Mouse (Mus musculus): ENCODE measurements around the gene Sept14. TPM values are rescaled to one million over a fixed set of nuclear protein-coding genes. Genes with fewer than 3 reads are reported as not detected.

The Sept14 gene
- not detected for total RNA-seq (2023)

DNA sequence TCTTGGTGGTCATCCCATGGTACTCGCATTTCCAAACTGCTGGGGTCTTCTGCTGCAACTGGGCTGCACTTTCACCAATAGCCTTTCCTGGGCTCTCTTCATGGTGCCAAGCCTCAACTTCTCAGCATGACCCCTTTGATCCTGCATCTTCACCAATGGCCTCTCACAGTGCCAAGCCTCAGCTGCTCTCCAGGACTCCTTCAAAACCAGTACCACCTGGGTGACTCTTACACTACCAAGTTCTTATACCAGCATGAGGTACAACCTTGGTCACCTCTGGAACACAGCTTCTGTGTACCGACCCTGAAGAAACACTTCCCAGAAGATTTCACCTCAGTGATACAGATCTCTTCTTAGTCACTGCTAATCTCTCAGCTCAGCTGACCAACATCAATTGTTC lies at the start of gene Sept14:
Gene Sept14 (minus strand): TSS at position 101 of the 400 bp plus-strand sequence.

GRCm38 (mm10) chr5:129724834-129725773 lies 16.8 kb upstream of the Sept14 start, which contains the start of gene Nipsnap2:
TSS of gene Nipsnap2 (plus strand) at chr5:129725063.

DNA sequence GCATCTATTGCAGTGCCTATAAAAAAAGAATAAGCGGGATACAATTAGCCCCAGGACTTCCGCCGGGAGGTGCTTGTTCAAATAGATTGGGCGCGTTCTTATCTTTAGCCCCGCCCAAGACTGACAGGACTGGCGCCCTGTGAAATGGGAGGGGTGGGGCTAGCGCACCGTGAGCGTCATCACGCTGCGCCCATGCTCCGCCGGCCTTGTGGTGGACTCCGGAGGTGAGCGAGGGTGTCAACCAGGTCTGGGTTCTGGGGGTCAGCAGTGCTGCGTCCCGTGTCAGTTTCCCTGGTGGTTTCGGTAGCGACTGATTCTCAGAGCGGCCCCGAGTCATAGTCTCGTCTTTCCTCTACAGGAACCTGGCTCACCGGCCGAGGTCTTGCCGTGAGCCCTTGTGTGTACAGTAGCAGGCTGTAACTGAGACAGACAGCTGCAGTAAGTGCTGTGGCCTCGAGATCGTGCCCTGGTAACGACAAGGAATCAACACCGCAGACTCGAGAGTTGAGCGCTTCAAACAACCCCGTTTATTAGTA lies 7.1 kb upstream of the Sept14 start, which contains the start of gene Mrps17:
Gene Mrps17 (plus strand): TSS at position 172 of the 536 bp plus-strand sequence.

GRCm38 (mm10) chr5:129670036-129670458 lies 38.3 kb downstream of the Sept14 start, which contains the start of gene Zfp11:
TSS of gene Zfp11 (minus strand) at chr5:129670099.

Other genes with a start within 250 kb of the Sept14 start
- gene Sfswap, start 207.3 kb downstream of the Sept14 start, total RNA-seq (2023), result 100 to 1,000 TPM; 150 to 164 TPM
- 1 to 10 TPM in 1 of 2 experiments, under 1 TPM in 1; 0.79 to 1.1 TPM for gene Mmp17, start 124.3 kb downstream of the Sept14 start, total RNA-seq (2023)
- 1 to 10 TPM; 1.1 to 1.7 TPM for gene Zfp11, start 38.4 kb downstream of the Sept14 start, total RNA-seq (2023)
- 10 to 100 TPM; 46.5 to 57.2 TPM for gene Mrps17, start 7.0 kb upstream of the Sept14 start, total RNA-seq (2023)
- gene Nipsnap2, start 16.6 kb upstream of the Sept14 start, total RNA-seq (2023), result 10 to 100 TPM; 26.3 to 28.2 TPM
- gene Psph, start 78.9 kb upstream of the Sept14 start, total RNA-seq (2023), result 10 to 100 TPM; 15.0 to 18.2 TPM
- 10 to 100 TPM; 23.9 to 25.2 TPM for gene Sumf2, start 138.5 kb upstream of the Sept14 start, total RNA-seq (2023)
- gene Chchd2, start 179.0 kb upstream of the Sept14 start, total RNA-seq (2023), result 100 to 1,000 TPM; 153 to 181 TPM
- 1 to 10 TPM; 1.1 to 2.0 TPM for gene Zbed5, start 187.2 kb upstream of the Sept14 start, total RNA-seq (2023)
- gene Phkg1, start 190.0 kb upstream of the Sept14 start, total RNA-seq (2023), result under 1 TPM; 0.39 to 0.76 TPM
- gene Nupr1l, start 200.0 kb upstream of the Sept14 start, total RNA-seq (2023), result under 1 TPM; 0.41 to 0.70 TPM
- gene Vkorc1l1, start 233.5 kb upstream of the Sept14 start, total RNA-seq (2023), result 10 to 100 TPM; 10.3 to 13.7 TPM

All from T-cell, adult 66 days (primary cell).